Comparison of ENCODE assay signal across 9 mouse cellular contexts in genomic region chr10:128745946-128746613, GRCm38 (mm10). TPM values are rescaled to one million over a fixed set of nuclear protein-coding genes. Genes with fewer than 3 reads are reported as not detected.
DNase-seq lines count a peak whose midpoint lies in the region; ATAC-seq lines count a peak whose summit lies in the region.
"Had no signal": no experiment of that assay in that cellular context is flagged by ENCODE, and none has a peak within 500 bp of the region (broad histone marks: within the 10 kb centered on the region; RNA-seq: fewer than 3 reads in every experiment).

No protein-coding gene starts in this region.

- ATAC-seq in CD4-positive, CD25-positive, alpha-beta regulatory T cell, adult 4 months, result peak; percentile 64
- ATAC-seq: forebrain, embryonic 14.5 days; intestine, embryonic 16.5 days had no signal

- DNase-seq in B cell, adult 2 months, result peak; percentile 77 to 82
- DNase-seq in heart, postnatal 25 days (ENCODE audit: low spot score), result peak; percentile 15
- DNase-seq in spleen, postnatal 10 days (ENCODE audit: low spot score in 2 of 2), result peak; percentile 29 to 72
- DNase-seq in yolk sac, embryonic 10.5 days (ENCODE audit: low spot score), result no peak
- DNase-seq in frontal cortex, postnatal 36 days (ENCODE audit: low spot score in 2 of 2), result no peak
- no peak for DNase-seq in adrenal gland, adult 18-20 months (ENCODE audit: low spot score in 2 of 2)

- intact Hi-C loops in heart, postnatal 25 days (cut with DNase I), result no loop called here

RNA-seq across cellular contexts. Expression of gene Dgka, which starts 1.4 kb away (rescaled TPM):
- 100 to 1,000 TPM; 322 to 370 TPM for polyA plus RNA-seq in CD4-positive, CD25-positive, alpha-beta regulatory T cell, adult 4 months (2017; shearing (Covaris generic))
- 10 to 100 TPM; 11.7 to 11.9 TPM for total RNA-seq in heart, postnatal 25 days (2021)
- total RNA-seq in adrenal gland, adult 18-20 months (2021), result 10 to 100 TPM; 16.3 to 18.1 TPM

RNA-seq across cellular contexts. Expression of gene Pym1, which starts 1.6 kb away (rescaled TPM):
- polyA plus RNA-seq in CD4-positive, CD25-positive, alpha-beta regulatory T cell, adult 4 months (2017; shearing (Covaris generic)), result 10 to 100 TPM; 58.0 to 86.6 TPM
- total RNA-seq in heart, postnatal 25 days (2021), result 1 to 10 TPM; 6.8 to 8.6 TPM
- total RNA-seq in adrenal gland, adult 18-20 months (2021), result 10 to 100 TPM; 21.6 to 23.8 TPM

RNA-seq across cellular contexts. Expression of gene Cdk2, which starts 41.2 kb away (rescaled TPM):
- polyA plus RNA-seq in CD4-positive, CD25-positive, alpha-beta regulatory T cell, adult 4 months (2017; shearing (Covaris generic)), result 10 to 100 TPM; 19.7 to 23.2 TPM
- total RNA-seq in heart, postnatal 25 days (2021), result 10 to 100 TPM; 12.7 to 15.7 TPM
- 10 to 100 TPM; 12.8 to 13.1 TPM for total RNA-seq in adrenal gland, adult 18-20 months (2021)

RNA-seq across cellular contexts. Expression of gene Pmel, which starts 42.1 kb away (rescaled TPM):
- 1 to 10 TPM; 4.8 TPM for polyA plus RNA-seq in CD4-positive, CD25-positive, alpha-beta regulatory T cell, adult 4 months (2017; shearing (Covaris generic))
- total RNA-seq in heart, postnatal 25 days (2021), result under 1 TPM; 0.49 to 0.89 TPM
- total RNA-seq in adrenal gland, adult 18-20 months (2021), result 1 to 10 TPM in 1 of 2 experiments, under 1 TPM in 1; 0.42 to 1.1 TPM

RNA-seq across cellular contexts. Expression of gene Mmp19, which starts 44.6 kb away (rescaled TPM):
- under 1 TPM in 1 of 2 experiments, not detected in 1; 0.27 TPM for polyA plus RNA-seq in CD4-positive, CD25-positive, alpha-beta regulatory T cell, adult 4 months (2017; shearing (Covaris generic))
- total RNA-seq in heart, postnatal 25 days (2021), result 1 to 10 TPM; 3.1 to 3.2 TPM
- 10 to 100 TPM; 33.1 to 41.7 TPM for total RNA-seq in adrenal gland, adult 18-20 months (2021)

Comparison
In these comparisons a context has a peak if more than half of its experiments do, and no peak if none do; other contexts are left out.
1. DNase-seq: peak in B cell, adult 2 months (2 of 2), heart, postnatal 25 days (single experiment) and spleen, postnatal 10 days (2 of 2); none in yolk sac, embryonic 10.5 days (single experiment), frontal cortex, postnatal 36 days (0 of 2) and adrenal gland, adult 18-20 months (0 of 2).